28 mouse cellular contexts compared by ENCODE assay signal in genomic region chr4:22914886-22915285, GRCm38 (mm10).
DNase-seq lines count a peak whose midpoint lies in the region; ATAC-seq and TF ChIP-seq lines count a peak whose summit lies in the region.
"Had no signal": no experiment of that assay in that cellular context is flagged by ENCODE, and none has a peak within 500 bp of the region (broad histone marks: within the 10 kb centered on the region; RNA-seq: fewer than 3 reads in every experiment).

No protein-coding gene starts in this region.

- no peaks in the 10 kb centered on the region for H3K4me1 ChIP-seq in heart, embryonic 11.5 days (ENCODE audit: control insufficient read depth, insufficient read depth, low read length)
- no peaks in the 10 kb centered on the region for H3K4me1 ChIP-seq in lung, postnatal 0 days (ENCODE audit: insufficient read depth, low read depth, low read length)
- H3K4me1 ChIP-seq: embryonic facial prominence, embryonic 15.5 days; hindbrain, embryonic 12.5 days; limb, embryonic 12.5 days; midbrain, embryonic 13.5 days; neural tube, embryonic 12.5 days had no signal

- intact Hi-C loops in left cerebral cortex, adult 2 months (cut with DNase I), result no loop called here

- H3K9me3 ChIP-seq in heart, embryonic 11.5 days (replicated peaks; ENCODE audit: control insufficient read depth, low read length), result no peaks in the 10 kb centered on the region
- no peaks in the 10 kb centered on the region for H3K9me3 ChIP-seq in lung, postnatal 0 days (ENCODE audit: low read length)
- H3K9me3 ChIP-seq: embryonic facial prominence, embryonic 15.5 days; G1E; hindbrain, embryonic 12.5 days; limb, embryonic 12.5 days; neural tube, embryonic 12.5 days had no signal

- no peak overlapping the region for H3K27ac ChIP-seq in heart, embryonic 11.5 days (ENCODE audit: low read depth, low read length)
- H3K27ac ChIP-seq in left cerebral cortex, adult 2 months, result no peak overlapping the region
- no peak overlapping the region for H3K27ac ChIP-seq in lung, postnatal 0 days (ENCODE audit: low read length)
- H3K27ac ChIP-seq: embryonic facial prominence, embryonic 15.5 days; hindbrain, embryonic 12.5 days; limb, embryonic 12.5 days; midbrain, embryonic 13.5 days; neural tube, embryonic 12.5 days had no signal

- no peak for TF ChIP-seq EP300 in lung, postnatal 0 days (IDR thresholded peaks at IDR 0.05)

- H3K36me3 ChIP-seq in heart, embryonic 11.5 days (ENCODE audit: control insufficient read depth, insufficient read depth, low read length), result no peaks in the 10 kb centered on the region
- H3K36me3 ChIP-seq in lung, postnatal 0 days (ENCODE audit: insufficient read depth, low read length), result no peaks in the 10 kb centered on the region
- H3K36me3 ChIP-seq: embryonic facial prominence, embryonic 15.5 days; G1E; hindbrain, embryonic 12.5 days; limb, embryonic 12.5 days; midbrain, embryonic 13.5 days; neural tube, embryonic 12.5 days had no signal

- H3K9ac ChIP-seq in heart, embryonic 11.5 days (ENCODE audit: low read depth, low read length), result no peak overlapping the region
- H3K9ac ChIP-seq in lung, postnatal 0 days (replicated peaks; ENCODE audit: low read depth), result no peak overlapping the region
- H3K9ac ChIP-seq: embryonic facial prominence, embryonic 15.5 days; hindbrain, embryonic 12.5 days; limb, embryonic 12.5 days; midbrain, embryonic 13.5 days; neural tube, embryonic 12.5 days had no signal

- no peak for TF ChIP-seq CTCF in left cerebral cortex, adult 2 months (IDR thresholded peaks at IDR 0.05)
- no peak for TF ChIP-seq CTCF in lung, postnatal 0 days (IDR thresholded peaks at IDR 0.05)

- no peaks in the 10 kb centered on the region for H3K27me3 ChIP-seq in heart, embryonic 11.5 days (ENCODE audit: control insufficient read depth, insufficient read depth, low read length)
- H3K27me3 ChIP-seq in lung, postnatal 0 days (replicated peaks; ENCODE audit: insufficient read depth, low read length), result no peaks in the 10 kb centered on the region
- H3K27me3 ChIP-seq: CH12.LX; embryonic facial prominence, embryonic 15.5 days; hindbrain, embryonic 12.5 days; limb, embryonic 12.5 days; midbrain, embryonic 13.5 days; neural tube, embryonic 12.5 days; Patski had no signal

- DNase-seq in heart, adult 11 months, result peak; percentile 81
- DNase-seq in left cerebral cortex, adult 2 months (ENCODE audit: extremely low spot score in 1 of 2, low spot score in 2 of 2), result peak; percentile 12 to 14
- no peak for DNase-seq in left cerebral cortex, adult 11 months (ENCODE audit: low spot score)
- peak; percentile 77 for DNase-seq in brain, adult 2 months (ENCODE audit: low read depth, low spot score)
- DNase-seq in lung, postnatal 0 days (ENCODE audit: low spot score), result no peak
- DNase-seq in c-Kit-positive CD71-positive TER-119-positive erythroid progenitor cells, embryonic 14.5 days (ENCODE audit: low spot score), result no peak
- DNase-seq: adrenal gland, postnatal 36 days; B cell, adult 2 months; cerebellum, adult 18-20 months; cerebellum, postnatal 25 days; kidney, postnatal 36 days; layer of hippocampus, postnatal 36 days; lung, adult 2 months; retina, postnatal 1 day; thymus, postnatal 14 days had no signal

- WGBS in heart, embryonic 11.5 days (ENCODE audit: insufficient replicate concordance), result 54% methylated on average over 5 of the region's 5 CpGs
- 51% methylated on average over 5 of the region's 5 CpGs for WGBS in lung, postnatal 0 days

- no peak for ATAC-seq in heart, embryonic 11.5 days (replicated peaks; ENCODE audit: insufficient number of reproducible peaks, low FRiP score, low TSS enrichment)
- ATAC-seq in frontal cortex, adult (ENCODE audit: low TSS enrichment), result peak; percentile 95
- ATAC-seq in lung, postnatal 0 days, result no peak
- ATAC-seq: forebrain, embryonic 14.5 days; intestine, postnatal 0 days; midbrain, embryonic 13.5 days; Patski had no signal

- no peak overlapping the region for H3K4me3 ChIP-seq in heart, embryonic 11.5 days (ENCODE audit: low read depth, low read length)
- H3K4me3 ChIP-seq in left cerebral cortex, adult 2 months, result no peak overlapping the region
- H3K4me3 ChIP-seq in lung, postnatal 0 days (ENCODE audit: low read depth, low read length), result no peak overlapping the region
- H3K4me3 ChIP-seq: embryonic facial prominence, embryonic 15.5 days; hindbrain, embryonic 12.5 days; limb, embryonic 12.5 days; midbrain, embryonic 13.5 days; neural tube, embryonic 12.5 days had no signal

- H3K4me2 ChIP-seq in heart, embryonic 11.5 days, result no peak overlapping the region
- no peak overlapping the region for H3K4me2 ChIP-seq in lung, postnatal 0 days (replicated peaks; ENCODE audit: low read depth, low read length)
- H3K4me2 ChIP-seq: embryonic facial prominence, embryonic 15.5 days; hindbrain, embryonic 12.5 days; limb, embryonic 12.5 days; liver, embryonic 11.5 days; midbrain, embryonic 13.5 days; neural tube, embryonic 12.5 days had no signal

Comparison
In these comparisons a context has a peak if more than half of its experiments do, and no peak if none do; other contexts are left out.
1. DNase-seq: peak in heart, adult 11 months (single experiment), left cerebral cortex, adult 2 months (2 of 2) and brain, adult 2 months (single experiment); none in left cerebral cortex, adult 11 months (single experiment), lung, postnatal 0 days (single experiment) and c-Kit-positive CD71-positive TER-119-positive erythroid progenitor cells, embryonic 14.5 days (single experiment).